ENCODE assay signal across 24 mouse cellular contexts in the genomic region with DNA sequence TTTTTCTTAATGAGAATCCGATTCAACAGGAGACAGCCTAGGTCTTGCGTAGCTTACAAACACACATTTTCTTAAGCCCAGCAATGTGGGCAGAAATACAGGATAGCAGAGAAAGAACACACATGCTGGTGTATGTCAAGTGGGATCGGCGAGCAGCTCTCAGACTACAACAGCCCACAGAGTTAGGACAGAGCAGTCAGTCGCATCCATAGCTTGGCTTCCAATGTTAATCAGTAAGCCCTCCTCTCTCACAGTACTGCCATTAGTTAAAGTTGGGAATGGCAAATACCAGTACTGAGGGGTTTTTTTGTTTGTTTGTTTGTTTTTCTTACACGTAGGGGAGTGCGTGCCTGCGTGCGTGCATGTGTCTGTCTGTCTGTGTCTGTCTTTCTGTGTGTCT.
"Had no signal": no experiment of that assay in that cellular context is flagged by ENCODE, and none has a peak within 500 bp of the region (broad histone marks: within the 10 kb centered on the region; RNA-seq: fewer than 3 reads in every experiment).

No protein-coding gene starts in this region.

- H3K36me3 ChIP-seq: heart, embryonic 10.5 days; heart, embryonic 12.5 days; hindbrain, embryonic 10.5 days; hindbrain, embryonic 12.5 days; intestine, embryonic 15.5 days; liver, embryonic 13.5 days; liver, embryonic 15.5 days had no signal

- ATAC-seq: hindbrain, embryonic 16.5 days; inflammation-experienced regulatory T-cells, adult 6 months; intestine, embryonic 15.5 days; intestine, postnatal 0 days; liver, postnatal 0 days had no signal

- H3K27ac ChIP-seq: gastrocnemius, adult 2 months; heart, embryonic 10.5 days; hindbrain, embryonic 10.5 days; hindbrain, embryonic 12.5 days; hindbrain, embryonic 14.5 days; intestine, embryonic 15.5 days; layer of hippocampus, adult 2 months; left cerebral cortex, adult 2 months; liver, embryonic 13.5 days; liver, embryonic 15.5 days had no signal

- H3K4me2 ChIP-seq: heart, embryonic 12.5 days; hindbrain, embryonic 12.5 days; hindbrain, embryonic 14.5 days; intestine, embryonic 15.5 days; liver, embryonic 11.5 days; liver, embryonic 13.5 days; liver, embryonic 15.5 days had no signal

- H3K4me1 ChIP-seq: heart, embryonic 10.5 days; heart, embryonic 12.5 days; intestine, embryonic 15.5 days; liver, embryonic 13.5 days; liver, embryonic 15.5 days had no signal

- H3K4me3 ChIP-seq: gastrocnemius, adult 2 months; heart, embryonic 10.5 days; heart, embryonic 12.5 days; hindbrain, embryonic 10.5 days; hindbrain, embryonic 12.5 days; intestine, embryonic 15.5 days; layer of hippocampus, adult 2 months; left cerebral cortex, adult 2 months; liver, embryonic 13.5 days; liver, embryonic 15.5 days had no signal

- H3K9me3 ChIP-seq: heart, embryonic 10.5 days; heart, embryonic 12.5 days; hindbrain, embryonic 10.5 days; hindbrain, embryonic 12.5 days; intestine, embryonic 15.5 days; liver, embryonic 13.5 days; liver, embryonic 15.5 days had no signal

- H3K27me3 ChIP-seq: heart, embryonic 12.5 days; hindbrain, embryonic 12.5 days; intestine, embryonic 15.5 days; liver, embryonic 13.5 days; liver, embryonic 15.5 days had no signal

- DNase-seq: gastrocnemius, adult 2 months; gastrocnemius, postnatal 10 days; gastrocnemius, postnatal 25 days; heart, adult 18-20 months; heart, postnatal 10 days; heart, postnatal 4 days; kidney, postnatal 10 days; kidney, postnatal 25 days; liver; liver, embryonic 13.5 days; liver, postnatal 0 days had no signal

- H3K9ac ChIP-seq: heart, embryonic 12.5 days; hindbrain, embryonic 12.5 days; hindbrain, embryonic 14.5 days; intestine, embryonic 15.5 days; liver, embryonic 13.5 days; liver, embryonic 15.5 days; liver, postnatal 0 days had no signal
